Mouse (Mus musculus) adrenal gland, postnatal 14 days (tissue): ENCODE results near the gene Prr5. TPM values are rescaled to one million over a fixed set of nuclear protein-coding genes. Genes with fewer than 3 reads are reported as not detected.
A peak's percentile ranks its signal among the peaks of the same experiment; 100 is the strongest.

Source experiments
- DNase-seq: peaks from one replicate; pipeline ENCODE4 v3.0.0; 2021; ENCODE audit warnings: mixed read lengths
- total RNA-seq: library from RNA; stranded (reverse); gene quantifications from 2 replicates; pipeline ENCODE4 v1.2.3, GENCODE M21; 2021

The Prr5 gene
- total RNA-seq, 1 experiment from 2014 or later = 7.1 TPM

DNA sequence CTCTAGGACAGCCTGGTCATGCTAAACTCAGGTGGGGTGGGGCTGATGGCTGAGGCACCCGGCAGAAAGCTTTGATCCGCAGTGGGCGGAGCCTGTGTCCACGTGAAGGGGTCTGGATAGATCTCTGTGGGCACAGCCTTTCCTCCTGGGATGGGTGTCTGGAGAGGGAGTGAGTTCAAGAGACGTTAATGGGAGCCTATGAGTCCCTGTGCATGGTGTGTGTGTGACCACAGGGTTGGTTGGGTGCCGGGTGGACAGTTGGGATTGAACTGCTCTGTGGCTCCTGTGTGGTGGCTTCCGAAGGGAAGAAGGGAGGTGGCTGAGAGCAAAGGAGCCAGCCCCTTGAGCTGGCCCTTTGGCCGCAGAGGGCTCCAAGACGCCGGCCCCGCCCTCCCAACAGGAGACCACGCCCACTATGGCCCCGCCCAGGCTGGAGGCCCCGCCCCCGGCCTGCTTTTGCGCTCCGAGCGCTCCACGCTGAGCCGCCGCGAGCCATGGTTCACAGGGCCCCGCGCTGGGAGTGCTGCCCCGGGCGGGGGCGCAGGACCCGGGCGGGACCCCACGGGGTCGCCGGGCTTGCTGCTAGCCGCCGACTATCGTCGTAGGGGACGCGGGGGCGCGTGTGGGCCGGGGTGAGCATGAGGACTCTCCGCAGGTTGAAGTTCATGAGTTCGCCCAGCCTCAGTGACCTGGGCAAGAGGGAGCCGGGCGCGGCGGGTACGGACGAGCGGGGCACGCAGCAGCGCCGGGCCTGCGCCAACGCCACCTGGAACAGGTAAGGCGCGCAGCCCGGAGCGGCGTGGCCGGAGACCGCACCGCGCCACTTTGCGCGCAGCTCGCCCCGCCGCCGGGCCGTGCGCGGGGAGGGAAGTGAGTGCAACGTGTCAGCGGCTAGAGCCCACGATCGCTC is 11.4 kb downstream of the Prr5 start:
- DNase-seq = peak; percentile 96

DNA sequence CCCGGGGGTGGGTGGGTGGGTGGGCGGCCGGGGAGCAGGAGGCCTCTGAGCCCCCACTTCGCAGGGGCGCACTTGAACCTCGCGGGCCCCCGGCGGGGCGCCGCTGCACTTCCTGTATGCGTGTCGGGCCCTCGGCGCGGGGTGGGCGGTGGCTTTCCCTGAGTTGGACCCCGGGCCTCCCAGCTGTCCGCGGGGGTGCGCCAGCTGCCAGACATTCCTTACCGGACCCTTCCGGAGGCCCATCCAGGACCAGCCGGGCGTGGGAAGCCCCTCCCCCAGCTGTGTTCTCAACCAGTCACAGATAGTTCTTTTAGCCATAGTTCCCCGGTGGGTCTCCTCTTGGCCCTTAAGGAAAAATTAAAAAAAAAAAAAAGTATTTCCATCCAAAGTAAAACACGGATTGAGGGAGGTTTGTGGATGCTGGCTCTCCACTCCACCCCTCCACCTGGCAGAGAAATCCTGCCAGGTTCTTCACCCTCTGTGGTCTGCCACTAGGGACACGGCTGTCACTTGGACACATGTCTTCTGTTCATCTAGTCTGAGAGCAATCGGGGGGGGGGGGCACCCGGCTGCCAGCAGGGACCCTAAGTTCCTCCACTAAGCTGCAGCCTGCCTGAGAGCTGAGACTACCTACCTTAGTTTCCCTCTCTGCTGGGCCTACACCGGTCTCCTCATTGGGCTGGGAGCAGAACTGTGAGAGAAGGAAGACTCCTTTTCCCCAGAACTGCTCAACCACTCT is 12.2 kb downstream of the Prr5 start:
- DNase-seq = peak; percentile 67

DNA sequence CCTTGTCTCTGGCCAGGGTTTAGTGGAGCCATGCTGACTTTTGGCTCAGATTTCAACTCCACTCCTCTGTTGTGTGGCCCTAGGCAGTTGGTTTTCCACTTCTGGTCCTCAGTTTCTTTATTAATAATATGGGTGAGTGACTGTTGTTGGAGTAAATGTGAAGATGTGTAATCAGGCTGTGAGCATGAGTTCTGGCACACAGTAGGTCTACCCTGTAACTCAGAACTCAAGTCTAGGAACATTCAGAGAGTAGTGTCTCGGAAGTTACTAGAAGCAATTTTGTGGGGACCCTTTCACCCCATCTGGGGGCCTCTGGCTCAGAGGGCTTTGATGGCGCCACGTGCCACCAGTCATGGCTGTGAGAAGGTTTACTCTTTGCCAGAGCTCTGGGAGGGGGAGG is 12.8 kb downstream of the Prr5 start:
- DNase-seq = no peak

DNA sequence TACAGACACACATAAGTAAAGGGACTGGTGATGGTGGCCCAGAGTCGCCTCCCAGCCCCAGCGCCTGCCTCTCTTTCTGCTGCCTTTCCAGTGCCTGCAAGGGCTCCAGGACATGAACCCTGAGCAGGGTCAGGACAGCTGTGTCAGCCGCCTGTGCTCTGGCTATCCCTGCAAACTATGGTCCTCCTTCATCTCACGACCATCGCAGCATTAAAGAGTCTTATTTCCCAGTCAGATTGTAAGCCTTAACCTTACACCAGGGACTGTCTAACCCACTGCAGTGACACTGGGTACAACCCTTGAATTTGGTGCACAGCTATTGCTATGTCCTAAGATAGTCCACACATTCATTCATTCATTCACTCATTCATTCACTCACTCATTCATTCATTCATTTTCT is 13.4 kb downstream of the Prr5 start:
- no peak for DNase-seq

DNA sequence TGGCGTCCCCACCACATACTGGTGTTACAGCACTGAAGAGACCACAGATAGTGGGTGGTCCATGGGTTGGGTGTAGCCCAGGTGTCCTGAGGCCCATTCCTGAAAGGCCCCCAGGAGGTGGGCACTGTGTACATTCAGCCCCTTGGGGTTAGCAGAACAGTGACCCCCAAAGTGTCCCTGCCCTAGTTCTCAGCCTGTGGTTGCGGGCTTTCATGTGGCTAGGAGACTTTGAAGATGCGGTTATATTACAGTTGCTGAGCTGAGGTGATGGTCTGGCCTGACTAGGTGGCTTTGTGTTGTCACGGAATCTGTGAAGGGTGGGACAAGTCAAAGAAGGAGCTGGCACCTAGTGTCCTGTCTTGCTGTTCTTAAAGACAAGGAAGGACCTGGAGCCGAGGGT is 15.1 kb downstream of the Prr5 start:
- no peak for DNase-seq

DNA sequence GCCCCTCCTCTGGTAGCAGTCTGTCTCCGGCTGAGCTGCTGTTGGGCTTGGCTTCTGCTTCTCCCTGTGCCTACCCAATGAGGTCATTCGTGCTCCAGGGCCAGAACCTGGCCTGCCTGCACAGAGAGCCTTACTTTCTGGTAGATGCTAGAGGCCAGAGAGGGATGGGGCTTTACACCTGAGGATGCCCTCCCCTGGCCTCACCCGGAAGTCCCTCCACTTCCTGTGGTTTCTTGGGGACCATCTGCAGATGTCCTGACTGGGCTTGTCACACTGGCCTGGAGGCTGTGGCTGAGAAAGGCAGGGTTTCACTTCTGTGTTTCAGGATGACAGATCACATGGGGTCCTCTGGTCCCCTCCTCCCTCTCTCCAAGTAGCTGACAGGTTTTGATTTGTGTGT is 16.0 kb downstream of the Prr5 start:
- DNase-seq = no peak

DNA sequence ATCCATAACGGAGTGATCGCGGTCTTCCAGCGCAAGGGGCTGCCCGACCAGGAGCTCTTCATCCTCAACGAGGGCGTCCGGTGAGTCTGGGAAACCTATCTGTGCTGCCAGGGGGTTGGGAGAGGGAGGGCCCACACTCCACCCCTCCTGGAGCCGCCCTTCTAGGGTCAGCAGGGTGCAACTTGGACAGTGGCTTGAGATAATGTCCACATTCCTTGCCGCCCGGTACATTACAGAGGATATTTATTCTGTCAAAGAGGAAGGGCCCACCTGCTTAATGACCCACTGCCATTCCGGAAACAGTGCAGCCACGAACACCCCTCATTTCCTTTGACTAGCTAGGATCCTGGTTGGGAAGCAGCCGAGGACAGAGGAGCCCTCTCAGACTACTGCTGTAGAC is 18.5 kb downstream of the Prr5 start:
- DNase-seq = no peak

DNA sequence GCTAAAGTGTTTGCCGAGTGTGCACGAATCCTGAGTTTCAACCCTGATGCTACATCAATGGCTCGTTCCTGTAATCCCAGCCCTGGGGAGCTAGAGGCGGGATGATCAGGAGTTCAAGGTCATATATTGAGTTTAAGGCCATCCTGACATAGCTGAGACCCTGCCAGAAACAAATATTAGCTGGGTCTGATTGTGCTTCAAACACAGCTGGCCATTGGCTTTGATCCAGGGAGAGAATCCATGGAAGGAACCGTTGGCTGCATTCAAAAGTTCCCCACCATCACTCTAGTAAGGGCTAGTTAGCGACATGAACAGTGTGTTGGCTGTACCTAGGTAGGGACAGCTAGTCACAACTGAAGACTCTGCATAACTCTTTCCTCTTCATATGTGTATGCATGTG is 19.9 kb downstream of the Prr5 start:
- DNase-seq = no peak

DNA sequence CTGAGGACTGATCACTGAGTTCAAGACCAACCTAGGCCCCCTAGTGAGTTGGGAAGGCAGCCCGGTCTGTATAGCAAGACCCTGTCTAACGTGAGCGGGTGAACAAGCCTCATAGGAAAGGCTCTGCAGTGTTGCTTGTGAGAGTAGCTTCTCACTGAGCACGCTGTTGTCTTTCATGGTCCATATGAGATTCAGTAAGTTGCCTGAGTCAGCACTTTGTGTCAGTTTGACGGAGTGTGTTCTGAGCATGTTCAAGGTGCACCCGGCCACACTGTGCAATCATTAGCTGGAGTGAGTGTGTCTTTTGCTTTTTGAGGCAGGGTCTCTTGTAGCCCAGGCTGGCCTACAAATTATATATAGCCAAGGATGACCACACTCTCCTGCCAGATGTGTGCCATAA is 22.1 kb downstream of the Prr5 start:
- DNase-seq = no peak

DNA sequence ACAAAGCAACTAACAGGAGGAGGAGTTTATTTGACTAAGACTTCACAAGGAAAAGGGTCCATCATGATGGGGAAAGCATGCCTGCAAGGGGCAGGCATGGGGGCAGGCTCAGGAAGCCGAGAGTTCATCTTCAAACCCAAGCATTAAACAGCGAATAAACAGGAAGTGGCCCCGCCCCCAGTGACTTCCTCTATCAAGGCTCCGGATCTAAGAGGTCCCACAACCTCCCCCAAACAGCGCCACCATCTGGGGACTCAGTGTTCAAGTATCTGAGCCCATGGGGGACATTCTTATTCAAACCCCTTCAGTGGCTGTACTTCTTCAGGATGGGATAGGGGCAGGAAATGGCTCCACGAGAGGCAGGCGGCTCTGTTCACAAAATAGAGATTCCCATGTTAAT is 23.2 kb downstream of the Prr5 start:
- no peak for DNase-seq

DNA sequence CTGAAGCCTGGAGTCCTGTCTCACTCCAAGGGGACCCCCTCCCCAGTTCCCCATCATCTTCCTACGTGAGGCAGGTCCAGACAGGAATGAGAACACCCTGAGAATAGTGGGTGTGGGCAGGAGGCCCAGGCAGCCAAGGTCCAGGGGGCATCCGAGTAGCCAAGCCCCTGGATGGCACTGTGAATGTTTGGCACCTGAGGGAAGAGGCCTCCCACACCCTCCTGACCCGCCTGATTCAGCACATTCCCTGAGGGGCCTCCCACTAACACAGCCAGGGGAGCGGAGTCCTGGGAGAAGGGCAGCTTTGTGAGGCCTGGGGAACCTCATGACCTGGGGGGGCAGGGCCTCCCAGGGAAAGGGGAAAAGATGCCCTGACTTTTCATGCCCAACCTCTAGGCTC is 26.6 kb downstream of the Prr5 start:
- DNase-seq = no peak

DNA sequence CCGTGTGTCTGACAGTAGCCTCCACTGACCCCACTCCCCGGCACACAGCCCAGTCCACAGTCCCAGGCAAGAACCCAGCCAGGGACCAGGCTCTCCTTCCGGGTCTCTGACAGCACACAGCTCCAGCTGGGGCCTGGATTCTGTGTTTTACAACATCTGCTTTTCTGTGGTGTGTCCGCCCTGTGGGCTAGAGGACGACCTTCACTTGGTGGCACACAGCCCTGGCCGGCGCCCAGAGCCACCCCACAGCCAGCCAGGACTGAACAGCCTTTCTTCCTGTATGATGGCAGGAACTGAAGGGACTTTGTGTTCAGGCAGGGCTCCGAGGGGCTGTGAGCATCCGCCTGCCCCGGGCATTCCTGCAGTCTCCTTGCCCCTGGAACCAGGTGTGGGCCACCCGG is 28.2 kb downstream of the Prr5 start:
- DNase-seq = peak; percentile 87

DNA sequence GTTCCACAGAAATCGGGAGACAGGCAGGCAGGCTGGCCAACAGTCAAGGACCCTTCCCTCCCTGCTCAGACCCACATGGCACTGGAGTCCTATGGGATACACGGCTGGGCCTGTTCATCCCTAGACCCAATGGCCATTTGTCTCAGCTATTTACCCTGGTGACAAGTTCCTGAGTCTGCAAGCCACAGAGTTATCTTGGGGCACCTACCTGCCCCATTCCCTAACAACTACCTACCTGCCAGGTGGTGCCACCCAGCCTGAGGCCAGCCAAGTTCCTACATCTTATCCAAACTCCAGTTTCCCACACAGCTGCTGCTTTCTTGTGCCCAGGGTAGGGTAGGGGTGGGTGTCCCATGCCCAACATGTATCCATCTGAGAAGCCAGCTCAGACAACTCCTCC is 28.8 kb downstream of the Prr5 start:
- DNase-seq = no peak

DNA sequence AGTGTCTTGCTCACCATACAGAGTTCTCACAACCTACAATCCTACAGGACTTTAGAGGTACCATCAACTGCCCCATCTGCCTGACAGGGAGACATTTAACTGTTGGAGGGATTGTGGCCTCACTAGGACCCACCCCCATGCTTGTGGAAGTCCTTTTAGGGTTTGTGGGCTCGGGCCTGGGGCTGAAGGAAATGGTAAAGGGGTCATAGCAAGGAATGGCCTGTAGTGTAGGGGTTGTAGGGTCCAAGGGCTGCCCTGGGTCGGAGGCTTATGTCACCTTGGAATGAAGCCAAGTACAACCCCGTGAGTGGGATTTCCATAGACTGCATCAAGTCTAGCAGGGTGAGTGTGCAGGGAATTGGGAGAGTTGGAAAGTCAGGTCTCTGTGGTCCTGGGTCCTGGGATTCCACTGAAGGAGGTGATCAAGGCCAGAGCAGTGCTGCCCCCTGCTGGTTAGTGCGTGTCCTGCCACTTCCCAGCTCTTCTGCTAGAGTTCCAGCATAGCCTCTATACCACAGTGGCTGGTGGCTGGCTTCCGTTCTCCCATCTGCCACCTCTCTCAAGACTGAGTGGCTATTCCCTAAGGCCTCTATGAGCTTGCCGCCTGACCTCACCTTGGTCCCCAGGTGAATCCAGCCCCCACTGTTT is 30.9 kb downstream of the Prr5 start:
- peak; percentile 85 for DNase-seq

DNA sequence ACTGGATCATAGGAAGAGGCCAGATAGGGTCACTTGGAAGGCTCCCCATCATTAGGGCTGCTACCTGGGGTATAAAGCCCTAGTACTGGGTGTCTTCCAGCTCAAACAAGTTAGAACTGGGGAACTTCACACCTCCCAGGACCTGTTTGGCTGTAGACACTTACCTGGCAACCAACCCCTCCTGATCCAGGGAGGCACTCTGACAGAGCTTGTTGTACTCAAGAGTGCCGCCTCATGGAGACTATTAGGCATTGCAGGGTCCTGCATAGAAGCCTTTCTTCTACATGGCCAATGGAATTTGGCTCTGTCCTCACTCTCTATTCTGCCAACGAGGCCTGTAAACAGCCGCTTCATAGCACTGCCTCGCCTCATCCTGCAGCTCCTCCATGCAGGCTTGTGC is 32.5 kb downstream of the Prr5 start:
- peak; percentile 71 for DNase-seq

DNA sequence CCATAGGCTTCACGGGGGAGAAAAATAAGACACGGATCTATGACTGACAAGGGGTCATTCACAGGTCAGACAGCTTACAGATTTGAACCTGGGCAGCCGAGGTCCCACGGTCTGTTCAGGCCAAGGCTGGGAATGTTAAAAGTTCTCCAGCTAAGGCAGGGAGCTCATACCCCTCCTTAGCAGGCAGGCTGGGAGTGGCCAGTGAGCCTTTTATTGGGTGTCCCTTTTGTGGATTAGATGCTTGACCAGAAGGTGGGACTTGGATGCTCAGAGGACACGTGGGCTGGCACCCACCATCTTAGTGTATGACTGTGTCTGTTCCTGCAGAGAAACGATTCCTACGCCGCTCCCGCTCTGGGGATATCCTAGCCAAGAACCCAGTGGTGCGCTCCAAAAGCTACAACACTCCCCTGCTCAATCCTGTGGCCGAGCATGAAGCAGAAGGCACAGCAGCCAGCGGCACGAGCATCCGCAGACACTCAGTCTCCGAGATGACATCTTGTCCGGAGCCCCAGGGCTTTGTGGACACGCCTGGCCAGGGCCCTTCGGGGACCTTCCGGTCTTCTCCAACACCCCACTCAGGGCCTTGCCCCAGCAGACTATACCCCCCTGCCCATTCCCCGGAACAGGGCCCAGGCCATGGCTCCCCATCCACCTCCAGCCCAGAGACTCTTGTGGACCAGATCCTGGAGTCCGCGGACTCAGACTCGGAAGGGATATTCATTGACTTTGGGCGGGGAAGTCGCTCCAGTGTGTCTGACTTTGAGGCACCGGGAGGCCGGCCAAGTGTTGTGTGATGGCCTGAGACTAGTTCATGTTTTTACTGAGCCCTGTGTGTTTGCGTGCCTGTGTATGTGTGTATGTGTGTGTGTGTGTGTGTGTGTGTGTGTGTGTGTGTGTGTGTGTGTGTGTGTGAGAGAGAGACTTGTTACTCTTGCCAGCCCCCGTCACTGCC is 33.2 kb downstream of the Prr5 start:
- no peak for DNase-seq

DNA sequence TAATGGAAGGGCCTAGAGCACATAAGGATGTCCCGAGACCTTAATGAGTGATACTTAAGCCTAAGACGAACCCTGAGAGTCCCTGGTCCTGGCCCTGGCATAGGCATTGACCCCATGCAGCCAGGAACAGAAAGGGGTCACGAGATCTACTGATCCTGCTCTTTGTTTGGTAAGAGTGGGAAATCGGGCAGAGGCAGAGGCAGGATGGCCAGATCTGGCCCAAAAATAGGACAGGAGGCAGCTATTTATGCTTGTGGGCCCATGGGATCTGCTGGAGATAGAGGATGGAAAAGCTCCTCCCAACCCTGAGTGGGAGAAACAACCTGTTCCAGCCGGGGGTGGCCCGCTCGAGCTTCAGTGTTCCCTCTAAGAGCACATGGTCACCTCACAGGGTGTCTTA is 34.6 kb downstream of the Prr5 start:
- no peak for DNase-seq

DNA sequence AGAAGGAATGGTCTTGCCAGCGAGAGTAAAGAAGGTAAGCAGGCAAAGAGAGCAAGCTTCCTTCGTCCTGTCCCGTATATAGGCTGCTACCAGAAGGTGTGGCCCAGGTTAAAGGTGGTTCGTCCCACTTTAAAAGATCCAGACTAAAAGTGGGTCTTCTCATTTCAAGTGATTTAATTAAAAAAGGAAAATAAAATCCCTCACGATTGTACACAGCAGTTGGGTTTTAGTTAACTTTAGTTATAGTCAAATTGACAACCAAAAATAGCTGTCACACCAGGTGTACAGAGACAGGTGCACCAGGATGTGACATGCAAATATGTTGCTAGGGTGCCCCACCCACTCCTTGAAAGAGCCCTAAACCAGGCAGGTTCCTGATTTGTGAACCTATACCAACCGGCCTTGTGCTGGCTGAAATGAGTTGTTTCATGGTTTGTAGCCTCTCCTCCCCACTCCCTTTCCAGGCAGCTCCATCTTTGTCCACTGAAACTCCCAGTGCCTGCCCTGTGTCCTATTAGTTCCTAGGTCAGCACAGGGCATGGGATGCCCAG is 36.0 kb downstream of the Prr5 start:
- DNase-seq = no peak

DNA sequence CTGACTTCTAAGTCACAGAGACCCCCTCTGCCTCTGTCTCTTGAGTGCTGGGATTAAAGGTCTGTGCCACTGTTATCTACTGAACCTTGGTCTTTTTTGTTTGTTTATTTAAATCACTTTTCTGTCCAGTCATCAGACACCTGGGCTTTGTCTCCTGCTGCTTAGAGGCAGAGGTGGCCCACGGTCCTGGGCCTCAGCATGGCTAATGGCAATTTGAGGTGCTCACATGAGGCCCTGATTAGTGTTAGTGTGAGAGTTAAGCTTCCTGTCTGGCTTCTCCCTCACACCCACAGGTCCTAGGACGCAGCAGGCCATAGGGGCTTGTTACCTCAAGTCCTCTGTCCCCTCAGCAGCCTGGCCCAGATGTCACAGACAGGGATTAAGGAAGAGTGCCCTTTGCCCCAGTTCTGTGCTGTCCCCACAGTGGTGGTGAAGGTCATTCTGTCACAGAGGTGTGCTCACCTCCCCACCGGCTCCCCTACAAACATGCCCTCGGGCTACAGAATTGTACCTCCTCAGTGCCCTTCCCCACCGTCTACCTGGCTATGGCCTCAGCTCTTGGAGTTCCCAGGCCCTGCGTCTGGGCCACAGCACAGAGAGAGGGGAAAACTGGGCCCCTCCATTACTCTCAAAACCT is 37.7 kb downstream of the Prr5 start:
- no peak for DNase-seq

DNA sequence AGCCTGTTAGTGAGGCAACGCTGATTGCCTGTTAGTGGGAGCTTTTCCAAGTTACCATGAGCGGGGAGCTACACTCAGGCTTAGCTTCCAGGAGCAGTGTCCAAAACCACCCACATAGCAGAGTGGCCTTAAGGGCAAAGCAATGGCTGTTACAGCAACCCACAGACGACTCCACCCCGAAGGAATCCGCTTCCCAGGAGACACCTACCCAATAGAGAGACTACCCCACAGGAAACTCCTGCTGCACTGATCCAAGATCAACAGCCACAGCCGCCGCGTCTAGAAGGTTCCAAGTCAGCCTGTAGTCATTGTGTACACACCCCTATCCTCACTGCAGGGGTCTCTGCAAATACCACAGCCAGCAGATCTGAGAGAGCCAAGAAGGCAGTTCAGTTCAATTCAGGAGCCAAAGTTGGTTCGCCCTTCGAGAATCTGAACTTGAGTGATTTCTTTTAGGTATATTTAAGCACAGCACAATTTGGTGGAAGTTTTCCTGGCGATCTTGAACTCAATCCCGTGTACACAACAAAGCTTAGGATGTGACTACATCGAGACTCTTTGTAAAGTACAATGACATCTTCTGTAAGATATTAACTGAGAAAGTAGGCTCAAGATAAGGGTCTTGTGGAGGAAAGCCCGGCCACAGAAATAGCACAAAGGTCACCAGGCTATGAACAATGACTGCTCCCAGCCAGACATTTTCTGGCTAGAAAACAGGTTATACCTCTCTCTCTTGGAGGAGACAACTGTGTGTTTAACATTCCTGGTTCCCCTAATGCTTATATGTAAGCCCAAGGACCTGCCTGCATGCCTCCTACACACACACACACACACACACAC is 43.4 kb downstream of the Prr5 start:
- no peak for DNase-seq
